In genomic region chr5:142441332-142442044, GRCm38 (mm10) we compare ENCODE assay signal across 8 mouse cellular contexts. TPM values are rescaled to one million over a fixed set of nuclear protein-coding genes. Genes with fewer than 3 reads are reported as not detected.
DNase-seq lines count a peak whose midpoint lies in the region; ATAC-seq and TF ChIP-seq lines count a peak whose summit lies in the region.

No protein-coding gene starts in this region.

- H3K4me3 ChIP-seq in kidney, embryonic 14.5 days (ENCODE audit: low read length): peak overlapping the region; percentile 34
- H3K4me3 ChIP-seq in bone marrow macrophage, adult 2 months (ENCODE audit: insufficient read depth, low read length): peak overlapping the region; percentile 59
- H3K4me3 ChIP-seq in intestine, embryonic 15.5 days (replicated peaks): peak overlapping the region; percentile 26
- no peak overlapping the region for H3K4me3 ChIP-seq in midbrain, embryonic 16.5 days (ENCODE audit: low read depth, low read length)

- no peak for TF ChIP-seq POLR2A in bone marrow macrophage, adult 2 months (IDR thresholded peaks at IDR 0.05; ENCODE audit: borderline replicate concordance, low read depth, low read length)

- WGBS in kidney, embryonic 14.5 days: 58% methylated on average over 22 of the region's 22 CpGs
- WGBS in intestine, embryonic 15.5 days: 42% methylated on average over 22 of the region's 22 CpGs
- WGBS in midbrain, embryonic 16.5 days: 67% methylated on average over 22 of the region's 22 CpGs

- H3K9ac ChIP-seq in kidney, embryonic 14.5 days (ENCODE audit: low read depth, low read length): peak overlapping the region; percentile 50; the same call in 1 of the 2 replicates
- peak overlapping the region; percentile 47 for H3K9ac ChIP-seq in intestine, embryonic 15.5 days
- H3K9ac ChIP-seq in midbrain, embryonic 16.5 days (ENCODE audit: low read depth, low read length): no peak overlapping the region

- no peaks in the 10 kb centered on the region for H3K9me3 ChIP-seq in kidney, embryonic 14.5 days (ENCODE audit: control insufficient read depth, low read length)
- no peaks in the 10 kb centered on the region for H3K9me3 ChIP-seq in intestine, embryonic 15.5 days
- no peaks in the 10 kb centered on the region for H3K9me3 ChIP-seq in midbrain, embryonic 16.5 days (replicated peaks; ENCODE audit: control insufficient read depth, low read length, poor library complexity, severe bottlenecking)

- peaks cover 2% of the 10 kb centered on the region; the same call in 1 of the 2 replicates for H3K36me3 ChIP-seq in kidney, embryonic 14.5 days (ENCODE audit: control insufficient read depth, insufficient read depth, low read length)
- H3K36me3 ChIP-seq in intestine, embryonic 15.5 days: peaks cover 2% of the 10 kb centered on the region; the same call in 1 of the 2 replicates
- H3K36me3 ChIP-seq in midbrain, embryonic 16.5 days (ENCODE audit: control insufficient read depth, insufficient read depth, low read length): peaks cover 4% of the 10 kb centered on the region; the same call in 1 of the 2 replicates

- H3K27ac ChIP-seq in kidney, embryonic 14.5 days (ENCODE audit: low read depth, low read length): peak overlapping the region; percentile 95
- H3K27ac ChIP-seq in bone marrow macrophage, adult 2 months (ENCODE audit: insufficient read depth, low read depth, low read length): peak overlapping the region; percentile 80
- peak overlapping the region; percentile 94 for H3K27ac ChIP-seq in intestine, embryonic 15.5 days
- peak overlapping the region; percentile 72; the same call in 1 of the 2 replicates for H3K27ac ChIP-seq in midbrain, embryonic 16.5 days (ENCODE audit: low read length)

- peaks cover 49% of the 10 kb centered on the region for H3K4me1 ChIP-seq in kidney, embryonic 14.5 days (ENCODE audit: control insufficient read depth, insufficient read depth, low read length)
- peaks cover 48% of the 10 kb centered on the region for H3K4me1 ChIP-seq in bone marrow macrophage, adult 2 months (ENCODE audit: control insufficient read depth, insufficient read depth, low read length)
- H3K4me1 ChIP-seq in intestine, embryonic 15.5 days (replicated peaks): peaks cover 57% of the 10 kb centered on the region
- peaks cover 28% of the 10 kb centered on the region for H3K4me1 ChIP-seq in midbrain, embryonic 16.5 days (ENCODE audit: control insufficient read depth, insufficient read depth, low read length)

- H3K4me2 ChIP-seq in kidney, embryonic 14.5 days (replicated peaks; ENCODE audit: low read depth, low read length): peak overlapping the region; percentile 72
- peak overlapping the region; percentile 67 for H3K4me2 ChIP-seq in intestine, embryonic 15.5 days (replicated peaks)
- H3K4me2 ChIP-seq in midbrain, embryonic 16.5 days (ENCODE audit: low read length): no peak overlapping the region; the same call in 1 of the 2 replicates

- no peak for ATAC-seq in kidney, embryonic 14.5 days (ENCODE audit: low FRiP score, low TSS enrichment)
- ATAC-seq in intestine, embryonic 15.5 days: no peak
- no peak for ATAC-seq in midbrain, embryonic 16.5 days

- DNase-seq in kidney, postnatal 10 days: no peak
- no peak for DNase-seq in layer of hippocampus, postnatal 25 days (ENCODE audit: extremely low spot score in 1 of 2, low spot score in 1 of 2)
- DNase-seq in layer of hippocampus, postnatal 10 days (ENCODE audit: low spot score in 2 of 2): no peak
- no peak for DNase-seq in retina, postnatal 1 day

- H3K27me3 ChIP-seq in kidney, embryonic 14.5 days (ENCODE audit: control insufficient read depth, insufficient read depth, low read length): no peaks in the 10 kb centered on the region
- no peaks in the 10 kb centered on the region for H3K27me3 ChIP-seq in intestine, embryonic 15.5 days (replicated peaks)
- H3K27me3 ChIP-seq in midbrain, embryonic 16.5 days (ENCODE audit: control insufficient read depth, insufficient read depth, low read depth, low read length): no peaks in the 10 kb centered on the region

- TF ChIP-seq CTCF in bone marrow macrophage, adult 2 months (IDR thresholded peaks at IDR 0.05; ENCODE audit: low read depth, low read length): no peak

RNA-seq across cellular contexts. Expression of gene Ap5z1, which starts 22.3 kb away (rescaled TPM):
- polyA plus RNA-seq in kidney, embryonic 14.5 days (2014; fragmentation: Nextera tagmentation; extraction: Ambion mirVana): 7.2 and 10.1 TPM in 2 replicates
- polyA plus RNA-seq in bone marrow macrophage, adult 2 months (2012; ENCODE audit: insufficient read depth, insufficient read length, missing spikeins): 28.9 and 29.1 TPM in 2 replicates
- polyA plus RNA-seq in intestine, embryonic 15.5 days (2015; fragmentation: Nextera tagmentation; extraction: Ambion mirVana): 12.0 and 13.6 TPM in 2 replicates
- 12.2 and 14.1 TPM in 2 replicates for polyA plus RNA-seq in midbrain, embryonic 16.5 days (2015; fragmentation: Nextera tagmentation; extraction: Ambion mirVana)
- total RNA-seq in layer of hippocampus, postnatal 25 days (2021): 10 to 100 TPM; 18.6 to 24.1 TPM
- 10 to 100 TPM; 19.7 to 20.8 TPM for total RNA-seq in layer of hippocampus, postnatal 10 days (2021)

RNA-seq across cellular contexts. Expression of gene Foxk1, which starts 40.2 kb away (rescaled TPM):
- 4.4 and 6.5 TPM in 2 replicates for polyA plus RNA-seq in kidney, embryonic 14.5 days (2014; fragmentation: Nextera tagmentation; extraction: Ambion mirVana)
- polyA plus RNA-seq in bone marrow macrophage, adult 2 months (2012; ENCODE audit: insufficient read depth, insufficient read length, missing spikeins): 16.2 and 18.2 TPM in 2 replicates
- 4.3 and 5.3 TPM in 2 replicates for polyA plus RNA-seq in intestine, embryonic 15.5 days (2015; fragmentation: Nextera tagmentation; extraction: Ambion mirVana)
- polyA plus RNA-seq in midbrain, embryonic 16.5 days (2015; fragmentation: Nextera tagmentation; extraction: Ambion mirVana): 6.0 and 6.7 TPM in 2 replicates
- 10 to 100 TPM; 40.6 to 45.7 TPM for total RNA-seq in layer of hippocampus, postnatal 25 days (2021)
- total RNA-seq in layer of hippocampus, postnatal 10 days (2021): 10 to 100 TPM; 33.9 to 37.9 TPM
